Mouse (Mus musculus): ENCODE measurements around the gene Gkap1. TPM values are rescaled to one million over a fixed set of nuclear protein-coding genes. Genes with fewer than 3 reads are reported as not detected.

Gene Gkap1
- total RNA-seq, 2 experiments from 2014 or later: 0.30 TPM; not detected in 1

DNA sequence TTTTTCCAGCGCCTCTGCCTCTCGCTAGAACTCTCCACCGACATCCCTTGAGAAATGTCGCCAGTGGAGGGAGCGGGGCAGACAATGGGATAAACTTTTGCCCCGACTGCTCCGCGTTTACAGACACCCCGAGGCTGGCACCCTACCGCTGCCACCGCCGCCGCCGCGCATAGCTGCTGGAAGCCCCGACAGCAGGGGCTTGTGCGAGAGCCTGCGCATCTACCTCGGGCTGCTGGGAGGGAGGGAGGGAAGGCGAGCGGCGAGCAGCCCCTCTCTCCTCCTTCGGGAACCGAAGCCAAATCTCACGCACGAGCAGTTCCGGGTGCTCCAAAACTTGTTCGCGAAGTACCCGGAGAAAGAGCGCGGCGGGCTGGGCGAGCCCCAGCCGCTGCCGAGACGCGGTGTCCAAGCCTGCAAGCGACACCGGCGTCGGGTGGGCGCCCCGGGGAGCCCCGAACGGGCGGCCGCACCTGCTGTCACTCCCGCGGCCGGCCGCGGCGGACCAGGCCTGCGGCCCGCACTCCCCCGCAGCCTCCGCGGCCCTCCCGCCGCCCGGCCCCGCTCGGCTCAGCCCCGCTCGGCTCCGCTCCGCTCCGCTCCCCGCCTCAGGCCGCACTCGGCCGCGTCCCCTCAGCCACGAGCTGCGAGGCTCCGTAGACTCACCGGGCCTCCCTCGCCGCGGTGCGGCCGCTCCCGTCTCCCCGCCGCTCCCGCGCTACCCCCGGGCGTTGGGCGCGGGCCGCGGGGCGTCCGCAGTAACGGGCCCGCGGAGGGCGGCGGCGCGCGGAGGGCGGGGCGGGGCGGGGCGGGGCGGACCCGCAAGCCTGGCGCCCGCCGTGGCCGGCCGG is 1.9 kb downstream of the Gkap1 start:
- no peak for ATAC-seq (replicated peaks; ENCODE audit: low FRiP score, poor library complexity, severe bottlenecking)

DNA sequence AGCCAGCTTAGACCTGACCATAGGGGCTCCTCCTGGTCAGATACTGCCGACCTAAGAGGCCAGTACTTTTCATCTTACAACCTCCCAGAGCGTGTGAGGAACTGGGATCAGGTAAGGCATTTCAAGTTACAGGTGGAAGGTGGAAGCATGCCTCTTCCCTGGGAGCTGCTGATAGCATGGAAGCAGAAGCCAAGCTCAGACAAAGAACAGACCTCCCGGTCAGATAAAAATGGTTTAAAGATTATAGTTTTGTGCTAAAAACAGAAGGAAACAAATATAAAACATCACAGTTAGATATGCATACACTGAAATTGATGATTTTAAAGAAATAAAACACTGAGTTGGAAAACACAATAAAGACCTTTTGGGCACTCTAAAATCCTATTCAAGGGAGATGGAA is 8.6 kb downstream of the Gkap1 start:
- ATAC-seq (replicated peaks; ENCODE audit: low FRiP score, poor library complexity, severe bottlenecking): no peak

DNA sequence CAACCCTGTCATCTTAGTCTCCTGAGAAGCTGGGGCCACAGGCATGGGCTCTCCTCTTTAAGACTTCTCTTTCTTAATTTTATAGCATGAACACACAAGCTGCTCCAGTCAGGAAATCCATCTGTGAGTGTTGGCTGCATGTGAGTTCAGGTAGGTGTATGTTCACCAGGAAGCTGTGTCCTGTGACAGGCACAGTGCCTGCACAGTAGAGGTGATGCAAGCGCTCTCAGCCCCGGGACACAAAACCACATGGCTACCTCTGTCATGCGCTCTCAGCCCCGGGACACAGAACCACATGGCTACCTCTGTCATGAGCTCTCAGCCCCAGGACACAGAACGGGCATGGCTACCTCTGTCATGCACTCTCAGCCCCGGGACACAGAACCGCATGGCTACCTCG is 12.0 kb downstream of the Gkap1 start:
- no peak for ATAC-seq (replicated peaks; ENCODE audit: low FRiP score, poor library complexity, severe bottlenecking)

DNA sequence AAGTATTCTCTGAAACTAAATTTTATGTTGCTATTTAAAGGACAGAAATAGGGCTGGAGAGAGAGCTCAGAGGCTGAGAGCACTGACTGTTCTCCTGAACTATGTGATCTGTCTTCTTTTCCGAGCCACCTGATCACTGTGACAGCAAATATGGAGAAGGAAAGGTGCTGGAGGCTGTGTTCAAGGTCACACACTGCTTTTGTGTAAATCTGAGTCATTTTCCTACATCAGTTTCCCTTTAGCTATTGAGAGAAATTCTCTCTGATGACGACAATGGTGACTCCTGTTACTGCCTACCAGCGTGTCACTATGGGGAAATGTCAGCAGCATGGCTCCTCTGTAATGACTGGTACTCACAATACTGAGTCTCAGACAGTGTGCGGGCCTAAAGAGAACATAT is 13.8 kb downstream of the Gkap1 start:
- ATAC-seq (replicated peaks; ENCODE audit: low FRiP score, poor library complexity, severe bottlenecking): no peak

DNA sequence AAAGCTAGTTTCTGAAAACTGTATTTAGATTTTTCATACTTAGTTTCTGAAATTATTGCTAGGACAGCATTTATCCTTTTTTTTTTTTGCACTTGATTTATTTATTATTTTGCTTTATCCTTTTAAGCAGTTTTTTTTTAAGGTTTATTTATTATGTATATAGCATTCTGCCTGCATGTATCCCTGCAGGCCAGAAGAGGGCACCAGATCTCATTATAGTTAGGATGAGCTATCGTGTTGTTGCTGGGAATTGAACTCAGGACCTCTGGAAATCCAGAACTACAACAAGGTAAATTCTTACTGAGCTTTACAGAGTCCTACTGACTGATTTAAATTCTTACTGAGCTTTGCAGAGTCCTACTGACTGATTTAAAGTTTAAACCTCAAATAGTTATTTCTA is 22.2 kb downstream of the Gkap1 start:
- no peak for ATAC-seq (replicated peaks; ENCODE audit: low FRiP score, poor library complexity, severe bottlenecking)

- ATAC-seq (replicated peaks; ENCODE audit: low FRiP score, poor library complexity, severe bottlenecking): no peak
These were observed 26.5 kb downstream of the Gkap1 start for GRCm38 (mm10) chr13:58248957-58249356.

DNA sequence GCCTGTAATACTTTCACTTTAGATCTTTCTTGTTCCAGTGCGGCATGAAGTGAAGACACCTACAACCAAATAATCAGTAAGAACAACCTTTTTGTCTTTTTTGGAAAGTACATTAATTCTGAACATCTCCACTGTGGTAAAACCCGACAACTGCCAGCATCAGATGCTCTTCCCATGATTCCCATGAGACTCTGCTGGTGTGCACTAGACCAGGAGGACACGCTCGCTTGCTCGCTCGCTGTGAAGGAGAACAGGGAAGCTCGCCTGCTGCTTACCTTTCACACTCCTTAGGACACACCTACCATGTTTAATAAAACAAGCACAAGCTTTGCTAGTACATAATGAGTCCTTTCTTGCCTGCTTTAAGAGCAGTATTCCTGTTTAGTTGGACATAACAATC is 39.0 kb downstream of the Gkap1 start:
- no peak for ATAC-seq (replicated peaks; ENCODE audit: low FRiP score, poor library complexity, severe bottlenecking)

GRCm38 (mm10) chr13:58232611-58233010 is 42.9 kb downstream of the Gkap1 start:
- no peak for ATAC-seq (replicated peaks; ENCODE audit: low FRiP score, poor library complexity, severe bottlenecking)

DNA sequence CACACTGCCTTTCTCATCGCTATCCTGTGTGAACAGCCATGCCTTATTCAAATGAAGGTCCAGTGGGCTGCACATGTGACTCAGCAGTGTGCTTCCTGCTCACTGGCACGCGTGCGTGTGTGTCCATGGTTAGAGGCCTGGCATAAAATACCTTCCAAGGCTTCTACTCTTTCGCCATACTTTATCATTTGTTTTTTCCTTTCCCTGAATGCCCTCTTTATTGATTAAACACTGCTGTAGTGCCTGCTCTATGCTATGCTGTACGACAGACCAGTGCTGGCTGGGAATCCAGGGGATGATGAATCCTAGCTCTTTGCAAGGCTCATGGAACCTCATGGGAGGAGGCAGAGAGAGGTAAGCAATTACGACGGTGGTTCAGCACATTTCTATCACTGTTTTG is 43.4 kb downstream of the Gkap1 start:
- no peak for ATAC-seq (replicated peaks; ENCODE audit: low FRiP score, poor library complexity, severe bottlenecking)

DNA sequence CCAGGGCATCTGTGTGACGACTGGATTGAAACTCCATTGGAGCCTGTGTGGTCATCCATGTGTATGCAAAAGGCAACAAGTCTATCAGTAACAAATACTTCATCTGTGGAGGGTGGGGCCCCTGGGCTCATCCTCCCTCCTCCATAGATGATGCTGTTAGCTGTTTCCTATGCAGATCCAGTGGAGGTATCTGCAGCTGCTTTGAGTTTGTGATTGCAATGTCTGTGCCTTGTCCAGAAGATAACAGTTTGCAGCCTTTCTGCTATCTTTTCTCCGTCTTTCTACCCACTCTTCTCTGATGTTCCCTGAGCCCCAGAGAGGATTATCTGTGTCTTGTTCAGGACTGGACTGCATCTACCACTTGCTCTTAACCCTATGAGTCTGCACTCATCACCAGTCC is 46.9 kb downstream of the Gkap1 start:
- ATAC-seq (replicated peaks; ENCODE audit: low FRiP score, poor library complexity, severe bottlenecking): no peak

DNA sequence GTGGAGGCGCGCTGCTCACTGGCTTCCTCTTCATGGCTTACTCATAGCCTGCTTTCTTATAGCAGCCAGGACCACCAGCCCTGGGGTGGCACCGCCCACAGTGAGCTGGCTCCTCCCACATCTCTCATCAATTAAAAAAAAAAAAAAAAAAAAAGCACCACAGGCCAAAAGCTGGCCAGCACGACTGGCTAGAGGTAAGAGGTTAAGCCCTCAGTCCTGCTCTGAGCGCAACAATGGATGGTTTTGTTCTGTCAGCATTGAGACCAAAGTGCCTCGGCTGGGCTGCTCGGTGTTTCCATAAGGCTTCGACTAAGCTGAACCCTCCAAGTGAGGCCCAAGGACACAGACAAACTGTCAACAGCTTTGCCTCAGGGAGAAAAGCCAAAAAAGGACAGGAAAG is 49.8 kb downstream of the Gkap1 start:
- ATAC-seq (replicated peaks; ENCODE audit: low FRiP score, poor library complexity, severe bottlenecking): no peak

GRCm38 (mm10) chr13:58220206-58220605 is 55.3 kb downstream of the Gkap1 start:
- no peak for ATAC-seq (replicated peaks; ENCODE audit: low FRiP score, poor library complexity, severe bottlenecking)

GRCm38 (mm10) chr13:58217536-58217935 is 58.0 kb downstream of the Gkap1 start:
- no peak for ATAC-seq (replicated peaks; ENCODE audit: low FRiP score, poor library complexity, severe bottlenecking)

DNA sequence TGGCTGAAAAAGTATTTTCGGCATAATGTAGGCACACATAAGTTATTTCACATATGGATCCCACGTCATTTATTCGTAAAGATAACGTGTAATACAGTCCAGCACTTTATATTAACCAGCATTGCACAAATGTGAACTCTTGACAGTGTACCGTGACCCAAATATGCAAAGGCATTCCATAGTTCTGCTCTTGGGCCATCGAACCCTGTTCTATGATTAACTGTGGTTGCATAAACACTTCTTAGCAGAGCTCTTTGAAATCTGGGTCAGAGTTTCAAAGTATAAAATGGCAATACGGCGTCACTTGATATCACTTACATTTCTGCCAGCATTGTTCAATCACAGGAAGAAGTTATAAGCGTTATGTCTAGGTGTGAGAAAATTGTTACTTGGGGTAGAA is 59.1 kb downstream of the Gkap1 start:
- ATAC-seq (replicated peaks; ENCODE audit: low FRiP score, poor library complexity, severe bottlenecking): no peak

GRCm38 (mm10) chr13:58215592-58216341 is 59.7 kb downstream of the Gkap1 start, which contains the start of gene Ubqln1:
Gene Ubqln1, minus strand, starts transcription at chr13:58215653.
- ATAC-seq (replicated peaks; ENCODE audit: low FRiP score, poor library complexity, severe bottlenecking): peak; percentile 93

DNA sequence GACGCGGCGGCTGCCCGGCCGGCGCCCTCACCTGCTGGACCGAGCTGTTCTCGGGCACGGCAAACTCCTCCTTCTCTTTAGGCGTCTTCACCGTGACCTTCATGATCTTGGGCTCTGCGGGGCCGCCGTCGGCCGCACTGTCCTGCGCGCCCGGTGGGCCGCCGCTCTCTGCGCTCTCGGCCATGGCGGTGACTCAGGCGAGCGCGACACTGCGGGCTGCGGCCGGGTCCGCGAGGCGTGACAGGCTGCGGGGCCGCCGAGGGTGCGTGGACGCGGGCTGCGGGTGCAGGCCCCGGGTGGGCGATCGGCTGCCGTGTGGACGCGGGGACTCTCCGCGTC is 60.3 kb downstream of the Gkap1 start:
- ATAC-seq (replicated peaks; ENCODE audit: low FRiP score, poor library complexity, severe bottlenecking): peak; percentile 13; the same call in 1 of the 2 replicates

DNA sequence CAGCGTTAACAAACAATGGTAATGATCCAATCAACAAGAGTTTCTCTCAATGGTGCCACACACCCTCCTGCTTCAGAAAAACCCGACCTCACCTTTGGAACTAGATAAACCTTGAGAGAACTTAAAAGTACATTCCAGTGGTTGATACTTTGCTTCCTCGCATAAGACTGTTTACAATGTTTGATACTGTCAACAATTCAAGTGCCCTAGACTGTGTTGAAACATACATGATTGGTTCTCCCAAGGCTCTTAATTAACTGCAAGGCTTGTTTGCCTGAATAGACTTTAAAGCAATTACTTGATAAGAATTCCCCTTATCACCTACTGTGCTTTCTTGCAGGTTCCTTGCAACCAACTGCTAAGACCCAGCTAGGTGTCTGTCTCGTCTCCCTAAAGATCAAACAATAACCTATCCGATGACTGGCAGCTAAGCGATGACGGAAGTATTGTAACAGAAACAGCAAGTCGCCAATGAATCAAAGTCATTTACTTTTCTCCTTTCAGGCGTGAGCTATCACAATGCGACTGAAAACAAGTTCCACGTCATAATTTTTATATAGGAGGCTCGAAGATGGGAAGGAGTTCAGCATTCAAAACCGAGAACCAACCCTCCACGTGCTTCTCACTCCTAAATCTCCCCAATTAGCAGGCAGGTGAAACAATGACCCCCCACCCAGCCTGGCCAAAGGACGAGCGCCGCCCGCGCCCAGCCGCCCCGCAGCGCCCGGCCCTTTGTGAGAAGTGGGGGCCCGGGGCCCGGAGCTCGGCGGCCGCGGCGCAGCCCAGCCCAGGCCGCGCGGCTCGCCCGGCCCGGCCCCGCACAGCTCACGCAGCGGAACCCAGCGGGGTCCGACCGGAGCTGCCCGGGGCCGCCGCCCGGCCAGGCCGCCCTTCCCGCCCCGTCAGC is 60.9 kb downstream of the Gkap1 start:
- ATAC-seq (replicated peaks; ENCODE audit: low FRiP score, poor library complexity, severe bottlenecking): peak; percentile 11; the same call in 1 of the 2 replicates

DNA sequence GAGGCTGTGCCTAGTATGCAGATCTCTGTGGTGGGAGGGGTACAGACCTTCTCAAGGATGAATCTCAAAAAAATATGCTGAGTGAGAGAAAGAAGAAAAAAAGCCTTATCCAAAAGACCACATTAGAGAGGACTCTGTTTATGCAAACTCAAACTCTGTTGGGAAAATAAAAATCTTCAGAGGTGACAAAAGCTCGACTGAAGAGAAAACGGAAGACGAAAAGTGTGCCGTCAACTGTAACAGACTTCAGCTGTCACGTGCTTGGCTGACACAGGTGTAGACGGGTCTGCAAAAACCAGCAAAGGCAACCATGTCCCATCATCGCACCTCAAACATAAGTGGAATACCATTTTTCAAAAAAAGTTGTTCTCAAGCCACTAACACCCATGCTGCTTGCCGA is 61.7 kb downstream of the Gkap1 start:
- ATAC-seq (replicated peaks; ENCODE audit: low FRiP score, poor library complexity, severe bottlenecking): no peak

GRCm38 (mm10) chr13:58212530-58212929 is 63.0 kb downstream of the Gkap1 start:
- no peak for ATAC-seq (replicated peaks; ENCODE audit: low FRiP score, poor library complexity, severe bottlenecking)

- no peak for ATAC-seq (replicated peaks; ENCODE audit: low FRiP score, poor library complexity, severe bottlenecking)
These were observed 65.1 kb downstream of the Gkap1 start for GRCm38 (mm10) chr13:58210441-58210840.
